Mouse (Mus musculus) liver, embryonic 14.5 days (tissue): ENCODE results near the gene Galnt10.

Source experiments
- CTCF ChIP-seq: IDR thresholded peaks from 2 replicates; pipeline ENCODE4 v1.5.1; 2016; ENCODE audit warnings: antibody characterized with exemption, low read depth, control low read depth
- EP300 ChIP-seq: IDR thresholded peaks from 2 replicates; pipeline ENCODE4 v1.6.1; 2016; ENCODE audit warnings: antibody characterized with exemption, low read depth

DNA sequence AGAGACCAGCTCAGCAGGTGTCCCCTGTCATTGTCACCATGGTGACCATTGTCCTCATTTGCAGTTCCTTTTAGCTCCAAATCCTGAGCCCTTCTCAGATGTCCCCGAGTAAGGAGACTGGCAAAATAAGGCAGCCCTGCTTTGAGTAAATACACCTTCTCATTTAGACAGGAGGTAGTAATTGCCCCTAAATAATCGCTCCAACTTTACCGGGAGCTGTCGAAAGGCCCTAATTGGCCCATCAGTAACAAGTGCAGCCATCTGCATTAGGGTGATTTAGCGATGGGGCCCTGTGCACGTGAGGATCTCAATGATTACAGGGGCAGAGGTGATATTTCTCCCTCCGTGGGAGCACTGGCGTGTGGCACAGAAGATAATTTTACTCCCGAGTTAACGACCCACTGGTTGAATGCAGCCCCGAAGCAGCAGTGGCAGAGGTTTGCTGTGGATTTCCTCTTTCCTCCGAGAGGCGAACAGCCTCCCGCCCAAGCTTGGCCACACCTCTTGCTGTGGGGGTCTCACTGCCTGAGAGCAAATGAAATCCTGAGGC is 115.3 kb downstream of the Galnt10 start:
- no peak for TF ChIP-seq CTCF
- no peak for TF ChIP-seq EP300
